Mouse (Mus musculus) heart, postnatal 0 days (tissue): ENCODE data around the gene Tbc1d1. TPM values are rescaled to one million over a fixed set of nuclear protein-coding genes. Genes with fewer than 3 reads are reported as not detected.

Experiments
- ATAC-seq: fragments of 200-750 bp; cut with Nextera tagmentation; 2 replicates; pipeline ENCODE4 v1.8.0; 2017; ENCODE audit warnings: low read depth, moderate number of reproducible peaks, moderate library complexity; ENCODE audit not compliant: insufficient read depth
- DNase-seq: peaks from one replicate; pipeline ENCODE4 v3.0.0-alpha.2; 2016; ENCODE audit warnings: low spot score
- H3K27ac ChIP-seq: fragments of 300-500 bp; sonication (generic); 2 replicates; pipeline ENCODE4 v1.5.1; 2014; ENCODE audit warnings: low read depth, mild to moderate bottlenecking
- H3K27me3 ChIP-seq: fragments of 300-500 bp; sonication (generic); 2 replicates; pipeline ENCODE4 v1.6.1; 2014; ENCODE audit warnings: low read length, mixed read lengths; ENCODE audit not compliant: control insufficient read depth, insufficient read depth
- H3K36me3 ChIP-seq: fragments of 300-500 bp; sonication (generic); replicated peaks from 2 replicates; pipeline ENCODE4 v1.6.1; 2014; ENCODE audit warnings: low read length, mixed read lengths; ENCODE audit not compliant: control insufficient read depth, insufficient read depth
- H3K4me1 ChIP-seq: fragments of 300-500 bp; sonication (generic); 2 replicates; pipeline ENCODE4 v1.6.1; 2014; ENCODE audit warnings: antibody characterized with exemption; ENCODE audit not compliant: control insufficient read depth, insufficient read depth
- H3K4me2 ChIP-seq: fragments of 300-500 bp; sonication (generic); 2 replicates; pipeline ENCODE4 v1.6.1; 2014; ENCODE audit warnings: low read depth, mild to moderate bottlenecking, low read length, moderate library complexity
- H3K4me3 ChIP-seq: fragments of 300-500 bp; sonication (generic); 2 replicates; pipeline ENCODE4 v1.5.1; 2014; ENCODE audit warnings: low read depth, low read length
- H3K9ac ChIP-seq: fragments of 300-500 bp; sonication (generic); replicated peaks from 2 replicates; pipeline ENCODE4 v1.6.1; 2014; ENCODE audit warnings: low read depth, low read length, mixed read lengths
- H3K9me3 ChIP-seq: fragments of 300-500 bp; sonication (generic); replicated peaks from 2 replicates; pipeline ENCODE4 v1.6.1; 2016; ENCODE audit warnings: low read length; ENCODE audit not compliant: control insufficient read depth
- CTCF ChIP-seq: IDR thresholded peaks from 2 replicates; pipeline ENCODE4 v1.5.1; 2016; ENCODE audit warnings: antibody characterized with exemption, control low read depth, low read depth
- EP300 ChIP-seq: IDR thresholded peaks from 2 replicates; pipeline ENCODE4 v1.6.1; 2016; ENCODE audit warnings: antibody characterized with exemption, low read depth
- WGBS: fragments of 180-500 bp; shearing (Covaris S2); extraction: QIAGEN DNeasy Blood & Tissue Kit; methylation state at CpG from one replicate; pipeline ENCODE4 v1.1.7; 2014; 5-methylcytosine and 5-hydroxymethylcytosine counted together
- polyA plus RNA-seq: library from polyadenylated mRNA; unstranded; fragments of >200 nt; fragmentation: Nextera tagmentation; extraction: Ambion mirVana; gene quantifications from 2 replicates; pipeline ENCODE4 v1.2.1, GENCODE M21; 2015
- total RNA-seq: library from RNA; depleted of rRNA; stranded (reverse); fragments of >200 nt; gene quantifications from 2 replicates; pipeline ENCODE4 v1.2.3, GENCODE M21; 2014; ENCODE audit warnings: low replicate concordance

Tbc1d1 gene
- total and polyA plus RNA-seq, 2 experiments from 2014 or later = 22.4 to 55.4 TPM

- Histone ChIP-seq H3K27me3 (no peaks in the 10 kb centered on the region), H3K9me3 (no peaks in the 10 kb centered on the region), H3K36me3 (no peaks in the 10 kb centered on the region), H3K27ac (no peak overlapping the region), H3K4me1 (no peaks in the 10 kb centered on the region), H3K4me2 (no peak overlapping the region), H3K9ac (no peak overlapping the region), H3K4me3 (no peak overlapping the region)
- 76% methylated on average over 5 of the region's 5 CpGs for WGBS
- DNase-seq (no peak), ATAC-seq (no peak)
- TF ChIP-seq EP300 (no peak), CTCF (no peak)
These were observed 11.8 kb upstream of the Tbc1d1 start for GRCm38 (mm10) chr5:64144315-64144714.

- no peak overlapping the region for H3K4me2 ChIP-seq
- no peak overlapping the region for H3K9ac ChIP-seq
- H3K36me3 ChIP-seq = no peaks in the 10 kb centered on the region
- no peaks in the 10 kb centered on the region for H3K27me3 ChIP-seq
- no peak overlapping the region for H3K4me3 ChIP-seq
- H3K27ac ChIP-seq = no peak overlapping the region
- TF ChIP-seq CTCF (no peak), EP300 (no peak)
- no peak for DNase-seq
- 0 out of 2 replicates have a peak, but pooled peaks have one; percentile 20 for ATAC-seq
- WGBS = 45% methylated on average over 10 of the region's 10 CpGs
- no peaks in the 10 kb centered on the region for H3K9me3 ChIP-seq
- H3K4me1 ChIP-seq = no peaks in the 10 kb centered on the region
These were observed 9.6 kb upstream of the Tbc1d1 start for GRCm38 (mm10) chr5:64146384-64147005.

GRCm38 (mm10) chr5:64149184-64150127 lies 6.6 kb upstream of the Tbc1d1 start:
- H3K9me3 ChIP-seq = no peaks in the 10 kb centered on the region
- WGBS = 16% methylated on average over 17 of the region's 17 CpGs
- no peak for ATAC-seq
- no peak for DNase-seq
- H3K4me3 ChIP-seq = peak overlapping the region; percentile 13; the same call in 1 of the 2 replicates
- no peak overlapping the region for H3K27ac ChIP-seq
- H3K9ac ChIP-seq = no peak overlapping the region
- TF ChIP-seq EP300 = no peak
- no peak for TF ChIP-seq CTCF
- H3K27me3 ChIP-seq = no peaks in the 10 kb centered on the region
- H3K4me1 ChIP-seq = no peaks in the 10 kb centered on the region
- H3K4me2 ChIP-seq = peak overlapping the region; percentile 49
- no peaks in the 10 kb centered on the region for H3K36me3 ChIP-seq

- Histone ChIP-seq H3K4me2 (no peak overlapping the region), H3K27me3 (0 out of 2 replicates have a peak, but pooled peaks cover under 1% of the 10 kb centered on the region), H3K36me3 (no peaks in the 10 kb centered on the region), H3K9ac (no peak overlapping the region), H3K27ac (no peak overlapping the region), H3K4me1 (no peaks in the 10 kb centered on the region; the same call in 1 of the 2 replicates), H3K9me3 (no peaks in the 10 kb centered on the region), H3K4me3 (no peak overlapping the region)
- no peak for ATAC-seq
- TF ChIP-seq CTCF = no peak
- no peak for TF ChIP-seq EP300
- WGBS = 79% methylated on average over 1 of the region's 1 CpGs
- DNase-seq = no peak
These were observed 2.8 kb upstream of the Tbc1d1 start for GRCm38 (mm10) chr5:64153319-64153718.

DNA sequence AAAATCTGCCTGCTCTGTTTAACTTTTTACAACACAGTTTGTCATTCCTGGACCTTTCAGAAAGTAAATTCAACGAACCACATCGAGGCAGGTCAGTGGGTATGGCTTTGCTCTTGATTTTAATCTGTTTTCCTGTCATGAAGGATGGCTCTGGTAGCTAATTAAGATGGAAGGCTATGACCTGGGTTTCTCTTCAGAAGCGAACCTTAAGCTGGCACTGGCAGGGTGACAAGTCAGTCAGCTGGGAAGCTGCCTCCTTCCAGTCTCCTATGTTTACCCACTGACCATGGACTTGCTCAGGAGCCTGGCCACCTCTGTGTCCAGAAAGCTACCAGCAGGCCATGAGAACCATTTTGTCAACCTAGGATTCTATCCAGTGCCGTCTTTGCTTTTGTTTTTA lies 474 bp downstream of the Tbc1d1 start:
- no peak for TF ChIP-seq CTCF
- no peak for TF ChIP-seq EP300
- Histone ChIP-seq H3K9ac (peak overlapping the region; percentile 47), H3K9me3 (no peaks in the 10 kb centered on the region), H3K27me3 (0 out of 2 replicates have a peak, but pooled peaks cover 10% of the 10 kb centered on the region), H3K36me3 (no peaks in the 10 kb centered on the region), H3K27ac (peak overlapping the region; percentile 48), H3K4me2 (peak overlapping the region; percentile 59), H3K4me1 (peaks cover 7% of the 10 kb centered on the region), H3K4me3 (peak overlapping the region; percentile 33)
- ATAC-seq (no peak), DNase-seq (peak; percentile 45)
- 21% methylated on average over 4 of the region's 4 CpGs for WGBS
